Mouse (Mus musculus): ENCODE results near the gene Kif5a.
"Not testable (repeated sequence)": the region's sequence is repeated elsewhere in the genome, so short reads cannot be mapped to it uniquely, and the experiment has no call there.

The Kif5a gene

DNA sequence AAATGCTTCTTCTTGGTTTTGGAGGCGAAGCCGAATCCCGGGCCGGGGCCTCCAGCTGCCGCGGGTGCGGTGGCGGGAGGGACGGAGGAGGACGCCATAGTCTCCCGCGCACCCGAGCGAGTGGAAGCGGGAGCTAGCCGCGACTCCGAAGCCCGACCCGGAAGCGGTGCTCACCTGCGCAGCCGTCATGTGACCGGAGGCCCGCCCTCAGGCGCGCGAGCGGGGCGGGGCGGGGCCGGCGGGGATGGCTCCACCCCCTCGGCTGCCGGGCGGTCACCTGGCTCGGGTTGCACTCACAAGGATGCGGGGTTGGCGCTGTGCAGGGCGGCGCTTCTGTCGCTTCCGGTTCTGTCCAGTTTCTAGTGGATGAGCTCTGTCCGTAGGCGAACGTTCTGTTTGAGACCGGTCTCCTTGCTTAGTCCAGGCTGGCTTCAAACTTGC, 51.7 kb downstream of the Kif5a start, which contains the start of gene Pip4k2c:
Pip4k2c (minus strand) TSS at position 172 of the 441 bp plus-strand sequence.
- peak; percentile 92 for DNase-seq

DNA sequence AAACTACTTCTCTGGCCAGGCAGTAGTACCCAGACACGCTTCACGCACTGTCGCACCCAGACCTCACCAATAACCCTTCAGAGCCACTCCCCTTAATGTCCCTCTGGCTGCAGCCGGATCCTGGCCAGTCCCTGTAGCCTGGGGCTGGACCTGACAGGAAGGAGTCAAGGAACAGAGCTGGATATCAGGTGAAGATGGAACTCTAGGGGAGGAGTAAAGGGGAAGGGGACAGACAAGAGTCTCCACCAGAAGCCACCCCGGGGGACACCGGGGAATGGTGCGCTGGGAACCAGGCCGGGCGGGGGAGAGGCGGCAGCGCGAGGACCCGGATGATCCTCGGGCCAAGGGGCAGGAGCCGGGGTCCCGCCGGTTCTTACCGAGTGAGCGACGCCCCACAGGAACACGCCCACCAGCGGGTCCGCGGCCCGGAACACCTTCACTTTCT, 52.2 kb downstream of the Kif5a start:
- DNase-seq, result no peak

GRCm38 (mm10) chr10:127209928-127210570, 53.1 kb downstream of the Kif5a start:
- DNase-seq, result no peak

DNA sequence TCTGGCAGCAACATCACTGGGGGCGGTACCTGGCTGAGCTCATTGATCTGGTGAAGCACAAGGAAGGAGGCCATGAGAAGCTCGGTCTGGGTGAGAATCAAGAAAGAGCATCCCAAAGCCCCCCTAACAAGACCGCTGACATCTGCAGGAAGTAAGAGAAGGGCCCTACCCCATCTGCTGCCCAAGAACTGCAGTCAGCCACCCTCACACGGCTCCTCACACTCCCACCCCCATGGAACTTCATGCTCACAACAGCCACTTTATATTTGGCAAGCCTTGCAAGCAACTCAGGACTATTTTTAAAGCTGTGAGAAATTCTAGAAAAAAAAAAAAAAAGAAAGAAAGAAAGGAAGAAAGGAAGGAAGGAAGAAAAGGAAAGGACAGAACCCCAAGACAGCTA, 54.2 kb downstream of the Kif5a start:
- DNase-seq, result no peak

DNA sequence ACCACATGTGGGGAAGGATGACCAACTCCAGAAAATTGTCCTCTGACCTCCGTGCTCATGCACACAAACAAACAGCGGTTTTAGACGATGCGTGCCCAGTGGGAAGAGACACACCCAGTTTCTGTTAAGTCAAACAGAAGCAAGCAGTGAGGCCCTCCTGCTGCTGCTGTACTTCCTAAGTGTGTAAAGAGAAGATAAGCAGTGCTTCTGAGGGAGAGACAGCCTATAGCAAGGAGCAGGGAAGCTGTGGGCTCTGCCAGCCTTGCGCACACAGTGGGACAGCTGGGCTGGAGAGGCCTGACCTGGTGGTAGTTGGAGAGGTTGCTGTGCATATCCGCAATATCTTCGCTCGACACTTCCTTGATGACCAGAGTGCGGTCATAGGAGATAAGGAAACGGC, 57.8 kb downstream of the Kif5a start:
- DNase-seq, result no peak

GRCm38 (mm10) chr10:127204589-127204988, 58.6 kb downstream of the Kif5a start:
- no peak for DNase-seq

DNA sequence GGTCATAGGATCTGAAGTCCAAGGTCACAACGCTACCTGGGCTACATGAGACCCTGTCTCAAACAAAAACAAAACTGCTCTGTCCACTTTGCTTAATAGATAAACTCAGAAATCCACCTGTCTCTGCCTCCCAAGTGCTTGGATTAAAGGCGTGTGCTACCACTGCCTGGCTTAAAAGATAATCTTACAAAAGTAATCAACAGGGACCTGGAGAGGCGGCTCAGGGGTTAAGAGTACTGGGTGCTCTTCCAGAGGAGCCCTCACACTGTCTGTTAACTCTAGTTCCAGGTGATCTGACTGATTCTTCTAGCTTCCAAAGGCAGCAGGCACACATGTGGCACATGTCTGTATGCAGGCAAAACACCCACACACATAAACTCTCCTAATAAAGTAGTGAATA, 60.0 kb downstream of the Kif5a start:
- no peak for DNase-seq

- DNase-seq, result no peak
Observed at GRCm38 (mm10) chr10:127200279-127200678, 62.9 kb downstream of the Kif5a start.

DNA sequence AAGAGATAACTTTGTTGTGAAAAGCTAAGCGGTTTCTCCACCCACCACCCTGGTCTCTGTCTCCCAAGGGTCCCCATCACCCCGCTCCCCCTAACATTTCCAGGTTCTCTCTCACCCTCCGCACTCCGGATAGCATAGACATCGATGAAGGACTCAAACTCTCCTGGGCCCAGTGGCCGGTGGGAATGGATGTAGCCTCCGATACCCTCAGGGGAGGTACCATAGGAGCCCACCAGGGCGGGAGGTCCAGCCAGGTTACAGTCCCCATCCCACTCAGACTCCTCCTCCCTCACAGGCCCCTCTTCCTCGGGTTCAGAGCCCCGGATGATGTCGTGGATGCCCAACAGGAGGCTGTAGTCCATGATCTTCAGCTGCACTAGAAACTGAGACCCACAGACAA, 63.7 kb downstream of the Kif5a start:
- DNase-seq, result no peak

- DNase-seq, result no peak
Observed at GRCm38 (mm10) chr10:127199068-127199467, 64.1 kb downstream of the Kif5a start.

DNA sequence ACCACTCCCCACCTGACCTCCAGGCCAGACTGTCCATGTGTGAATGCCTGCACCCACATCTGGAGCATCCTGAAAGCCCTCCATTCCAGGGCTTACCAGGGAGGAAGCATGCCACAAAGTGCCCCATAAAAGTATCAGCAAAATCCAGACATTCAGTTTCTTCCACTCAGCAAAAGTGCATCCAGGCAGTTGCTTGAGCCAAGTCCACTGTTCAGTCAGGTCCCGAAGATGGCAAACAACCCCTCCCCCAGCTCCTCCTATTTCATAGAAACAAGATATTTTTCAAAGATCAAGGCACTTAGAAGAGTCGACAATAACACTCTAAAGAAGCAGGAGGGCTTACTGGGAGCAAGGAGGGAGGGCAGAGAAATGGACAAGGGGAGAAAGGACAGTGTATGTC, 64.7 kb downstream of the Kif5a start:
- DNase-seq, result no peak

DNA sequence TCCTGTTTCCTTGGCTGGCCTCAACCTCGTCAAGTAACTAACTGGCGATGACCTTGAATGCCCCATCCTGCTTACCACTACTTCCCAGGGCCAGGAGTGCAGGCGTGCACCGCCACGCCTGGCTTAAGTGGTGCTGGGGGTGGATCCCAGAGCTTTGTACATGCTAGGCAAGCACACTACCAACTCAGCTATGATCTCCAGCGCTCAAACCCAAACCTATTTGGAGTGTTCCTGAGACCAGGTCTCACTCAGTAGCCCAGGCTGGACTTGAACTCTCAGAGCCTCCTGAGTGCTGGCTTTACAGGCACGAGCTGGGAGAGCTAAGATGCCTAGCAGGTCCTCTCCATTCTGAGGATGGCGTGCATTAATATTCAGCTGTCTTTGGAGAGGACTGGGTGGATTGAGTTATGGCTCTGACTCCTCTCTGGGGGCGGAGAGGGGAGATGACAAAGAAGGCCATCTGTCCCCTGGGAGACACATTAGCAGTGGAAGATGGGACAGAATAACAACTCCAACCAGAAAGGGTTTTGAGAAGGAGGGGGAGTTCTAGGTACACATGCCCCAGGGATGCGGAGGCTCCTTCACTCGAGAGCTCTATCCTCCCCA, 65.5 kb downstream of the Kif5a start:
- no peak for DNase-seq

GRCm38 (mm10) chr10:127197104-127197503, 66.0 kb downstream of the Kif5a start:
- DNase-seq, result no peak

DNA sequence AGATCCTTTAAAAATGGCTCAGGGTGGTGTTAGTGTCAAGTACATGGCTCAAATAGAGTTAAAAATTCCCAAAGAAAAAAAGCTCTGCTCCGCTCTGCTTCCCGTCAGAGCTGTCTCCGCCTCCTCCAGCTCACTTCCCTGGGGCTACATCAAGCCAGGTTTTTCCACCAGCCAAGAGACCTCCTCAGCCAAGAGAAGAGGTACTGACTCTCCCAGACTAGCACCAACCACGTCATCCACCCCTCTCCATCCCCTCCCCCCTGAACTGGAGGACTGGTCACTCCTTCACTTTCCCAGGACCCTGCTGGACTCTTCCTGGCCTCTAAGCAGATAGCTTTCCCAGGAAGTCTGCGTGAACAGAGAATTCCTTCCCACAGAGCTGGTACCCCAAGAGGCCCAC, 66.8 kb downstream of the Kif5a start:
- DNase-seq, result peak; percentile 76

GRCm38 (mm10) chr10:127195328-127196129, 67.6 kb downstream of the Kif5a start, which contains the start of gene Dtx3:
TSS of gene Dtx3 (minus strand) at chr10:127195728.
- DNase-seq, result no peak

DNA sequence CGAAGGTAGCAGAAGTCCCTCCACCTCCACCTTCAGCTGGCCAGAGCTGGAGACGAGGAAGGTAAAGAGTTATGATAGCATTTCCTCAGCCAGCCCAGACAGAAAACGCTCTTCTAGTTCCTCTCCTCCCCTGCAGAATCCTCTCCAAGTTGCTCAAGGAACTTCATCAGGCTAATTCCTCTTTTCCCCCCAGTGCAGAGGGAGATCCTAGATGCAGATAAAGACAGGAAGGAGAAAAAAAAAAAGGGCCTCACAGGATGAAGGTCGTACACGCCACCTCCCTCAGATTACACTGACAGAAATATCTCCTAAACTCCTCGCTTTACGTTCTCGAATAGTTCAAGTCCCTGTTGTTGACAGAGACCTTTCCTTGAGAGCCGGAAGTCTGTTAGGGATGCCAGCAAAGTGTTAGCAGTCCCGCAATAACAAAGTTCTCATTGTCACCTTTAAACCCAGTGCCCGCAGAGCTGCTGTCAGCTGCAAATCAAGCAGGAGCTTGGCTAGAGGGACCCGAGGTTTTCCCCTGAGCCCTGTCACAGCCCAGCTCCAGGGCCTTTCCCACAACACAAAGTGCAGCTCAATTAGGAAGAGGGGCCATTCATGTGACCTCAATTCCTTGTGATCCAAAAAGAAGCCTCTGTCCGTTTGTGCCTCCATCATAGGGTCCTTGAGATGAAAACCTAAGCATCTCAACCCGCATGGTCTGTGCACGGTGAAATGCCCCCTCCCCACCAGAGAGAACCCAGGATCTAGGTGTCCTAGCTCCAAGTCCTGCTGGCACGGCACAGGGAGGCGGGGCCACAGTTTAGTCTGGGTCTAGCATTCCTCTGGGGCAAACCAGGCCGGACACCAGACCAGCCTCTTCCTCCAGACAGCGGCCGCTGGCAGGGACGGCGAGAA, 68.5 kb downstream of the Kif5a start:
- peak; percentile 78 for DNase-seq

GRCm38 (mm10) chr10:127193011-127193410, 70.1 kb downstream of the Kif5a start:
- DNase-seq, result no peak

GRCm38 (mm10) chr10:127192057-127192328, 71.2 kb downstream of the Kif5a start:
- DNase-seq, result not testable (repeated sequence)

GRCm38 (mm10) chr10:127191191-127192056, 71.7 kb downstream of the Kif5a start:
- DNase-seq, result no peak

- no peak for DNase-seq
Observed at GRCm38 (mm10) chr10:127190398-127191190, 72.6 kb downstream of the Kif5a start.
